Mouse (Mus musculus) 3T3-L1 (cell line): Measurements from ENCODE around the gene Ahdc1.

Experiments
- DNase-seq: peaks from one replicate; pipeline ENCODE4 v3.0.0-alpha.2; 2015; ENCODE audit warnings: low read depth, low spot score

The Ahdc1 gene

GRCm38 (mm10) chr4:133120833-133121321 is 109.8 kb downstream of the Ahdc1 start:
- DNase-seq, result no peak

GRCm38 (mm10) chr4:133121416-133121815 is 110.4 kb downstream of the Ahdc1 start:
- DNase-seq, result no peak

GRCm38 (mm10) chr4:133121974-133122637 is 111.0 kb downstream of the Ahdc1 start:
- no peak for DNase-seq

GRCm38 (mm10) chr4:133127079-133127478 is 116.0 kb downstream of the Ahdc1 start:
- DNase-seq, result no peak
